In the genomic region with DNA sequence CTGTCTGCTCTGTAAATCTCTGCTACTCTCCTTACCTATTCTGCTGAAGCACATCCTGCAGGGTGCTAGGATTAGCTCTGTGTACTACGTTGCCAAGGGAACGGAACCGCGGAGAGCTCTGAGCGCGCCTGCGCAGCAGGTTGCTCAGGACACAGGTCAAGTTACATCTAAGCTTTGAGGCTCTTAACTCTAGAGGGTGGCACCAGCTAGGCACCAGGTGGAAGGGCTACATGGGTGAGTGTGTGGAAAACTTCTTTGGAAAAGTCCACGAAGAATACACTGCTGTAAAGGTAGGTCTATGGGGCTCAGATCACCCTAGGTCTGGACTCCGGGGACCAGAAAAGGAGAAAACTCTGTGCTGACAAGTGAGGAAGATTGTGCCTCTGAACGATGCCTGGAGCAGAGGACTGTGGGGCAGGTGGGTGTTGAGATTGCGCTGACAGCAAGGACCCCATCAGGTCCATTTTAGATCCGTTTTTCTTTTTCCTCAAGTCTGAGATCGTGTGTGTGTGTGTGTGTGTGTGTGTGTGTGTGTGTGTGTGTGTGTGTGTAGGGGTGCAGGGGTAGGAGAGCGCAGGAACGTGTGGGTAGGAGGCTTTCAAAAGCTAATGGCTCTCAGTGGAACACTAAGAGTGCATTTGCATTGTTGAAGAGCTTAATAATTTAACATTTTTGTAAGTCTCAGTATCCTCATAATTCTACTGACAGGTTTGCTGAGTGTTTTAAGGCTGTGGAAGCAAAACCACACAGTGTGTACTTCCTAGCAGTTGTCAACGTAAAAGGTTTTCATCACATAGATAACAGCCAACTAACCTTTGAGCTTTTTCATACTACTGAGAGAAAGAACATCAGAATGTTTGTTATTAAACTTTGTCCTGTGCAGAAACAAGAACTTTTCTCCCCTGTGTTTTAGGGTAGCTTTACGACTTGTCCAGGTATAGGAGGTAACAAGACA, we compare ENCODE assay signal across 9 mouse cellular contexts. TPM values are rescaled to one million over a fixed set of nuclear protein-coding genes. Genes with fewer than 3 reads are reported as not detected.
DNase-seq lines count a peak whose midpoint lies in the region; ATAC-seq and TF ChIP-seq lines count a peak whose summit lies in the region.
"Had no signal": no experiment of that assay in that cellular context is flagged by ENCODE, and none has a peak within 500 bp of the region (broad histone marks: within the 10 kb centered on the region; RNA-seq: fewer than 3 reads in every experiment).

No protein-coding gene starts in this region.

- no peaks in the 10 kb centered on the region for H3K9me3 ChIP-seq in ES-E14 (ENCODE audit: control insufficient read depth, insufficient read depth, low read depth, low read length)
- H3K9me3 ChIP-seq in limb, embryonic 15.5 days, result no peaks in the 10 kb centered on the region
- no peaks in the 10 kb centered on the region for H3K9me3 ChIP-seq in midbrain, embryonic 16.5 days (replicated peaks; ENCODE audit: control insufficient read depth, low read length, poor library complexity, severe bottlenecking)
- H3K9me3 ChIP-seq in stomach, embryonic 16.5 days (replicated peaks; ENCODE audit: control insufficient read depth, low read length), result no peaks in the 10 kb centered on the region

- peaks cover 0 to 7% of the 10 kb centered on the region in 2 experiments; a peak in 2 of 4 replicates for H3K4me1 ChIP-seq in ES-E14 (ENCODE audit: control insufficient read depth in 2 of 2, insufficient read depth in 2 of 2, low read length in 2 of 2, poor library complexity in 1 of 2)
- peaks cover 7% of the 10 kb centered on the region; the same call in 1 of the 2 replicates for H3K4me1 ChIP-seq in cerebellum, adult 2 months (ENCODE audit: control insufficient read depth, insufficient read depth, low read length)
- peaks cover 5% of the 10 kb centered on the region; the same call in 1 of the 2 replicates for H3K4me1 ChIP-seq in limb, embryonic 15.5 days
- H3K4me1 ChIP-seq in midbrain, embryonic 16.5 days (ENCODE audit: control insufficient read depth, insufficient read depth, low read length), result peaks cover 10% of the 10 kb centered on the region
- H3K4me1 ChIP-seq in stomach, embryonic 16.5 days (ENCODE audit: control insufficient read depth, insufficient read depth, low read length), result no peaks in the 10 kb centered on the region

- no peak overlapping the region for H3K27ac ChIP-seq in ES-E14 (ENCODE audit: insufficient read depth, low read depth, low read length, poor library complexity, severe bottlenecking)
- no peak overlapping the region for H3K27ac ChIP-seq in cerebellum, adult 2 months (ENCODE audit: insufficient read depth, low read length)
- H3K27ac ChIP-seq in limb, embryonic 15.5 days, result no peak overlapping the region
- no peak overlapping the region for H3K27ac ChIP-seq in midbrain, embryonic 16.5 days (ENCODE audit: low read length)
- no peak overlapping the region for H3K27ac ChIP-seq in stomach, embryonic 16.5 days (ENCODE audit: low read length)

- TF ChIP-seq POLR2A in cerebellum, adult 2 months (IDR thresholded peaks at IDR 0.05; ENCODE audit: borderline replicate concordance, insufficient read depth, low read length), result no peak

- DNase-seq in ES-E14 (ENCODE audit: low read depth, low spot score), result peak; percentile 74
- DNase-seq in cerebellum, adult 2 months, result peak; percentile 11 to 23
- DNase-seq in frontal cortex, postnatal 14 days (ENCODE audit: low spot score in 2 of 2), result peak; percentile 10 to 28
- DNase-seq in kidney, adult 9 months, result peak; percentile 39
- no peak for DNase-seq in adrenal gland, adult 18-20 months (ENCODE audit: low spot score in 2 of 2)

- no peaks in the 10 kb centered on the region for H3K27me3 ChIP-seq in cerebellum, adult 2 months (ENCODE audit: control insufficient read depth, insufficient read depth, low read length)
- H3K27me3 ChIP-seq in limb, embryonic 15.5 days, result no peaks in the 10 kb centered on the region
- no peaks in the 10 kb centered on the region for H3K27me3 ChIP-seq in midbrain, embryonic 16.5 days (ENCODE audit: control insufficient read depth, insufficient read depth, low read depth, low read length)
- no peaks in the 10 kb centered on the region for H3K27me3 ChIP-seq in stomach, embryonic 16.5 days (ENCODE audit: control insufficient read depth, insufficient read depth, low read length)

- H3K36me3 ChIP-seq in ES-E14 (ENCODE audit: control insufficient read depth, insufficient read depth, low read length, poor library complexity, severe bottlenecking), result no peaks in the 10 kb centered on the region
- no peaks in the 10 kb centered on the region for H3K36me3 ChIP-seq in limb, embryonic 15.5 days
- H3K36me3 ChIP-seq in midbrain, embryonic 16.5 days (ENCODE audit: control insufficient read depth, insufficient read depth, low read length), result no peaks in the 10 kb centered on the region
- no peaks in the 10 kb centered on the region for H3K36me3 ChIP-seq in stomach, embryonic 16.5 days (ENCODE audit: control insufficient read depth, insufficient read depth, low read length)

- H3K4me3 ChIP-seq in ES-E14 (ENCODE audit: insufficient read depth in 1 of 2, low read depth in 1 of 2, low read length in 2 of 2, poor library complexity in 1 of 2, severe bottlenecking in 1 of 2), result peak overlapping the region; percentile 5 to 22; a peak in 1 of 4 replicates
- H3K4me3 ChIP-seq in cerebellum, adult 2 months (replicated peaks; ENCODE audit: insufficient read depth, low read depth, low read length), result peak overlapping the region; percentile 14
- no peak overlapping the region for H3K4me3 ChIP-seq in limb, embryonic 15.5 days
- peak overlapping the region; percentile 37 for H3K4me3 ChIP-seq in midbrain, embryonic 16.5 days (ENCODE audit: low read depth, low read length)
- H3K4me3 ChIP-seq in stomach, embryonic 16.5 days (replicated peaks; ENCODE audit: low read length), result no peak overlapping the region
- H3K4me3 ChIP-seq: erythroblast, embryonic 14.5 days had no signal

- in situ Hi-C loops in ES-E14 (cut with MboI; ENCODE audit: low sequenced_read_pairs in 2 of 2, unreplicated experiment in 2 of 2), result no loop called here

- ATAC-seq in limb, embryonic 15.5 days (ENCODE audit: insufficient number of reproducible peaks, low FRiP score, low TSS enrichment, low read depth), result 0 out of 2 replicates have a peak, but pooled peaks have one; percentile 55
- peak; percentile 99 for ATAC-seq in midbrain, embryonic 16.5 days
- ATAC-seq in stomach, embryonic 16.5 days (ENCODE audit: insufficient read depth, low FRiP score), result peak; percentile 88

- H3K4me2 ChIP-seq in limb, embryonic 15.5 days, result peak overlapping the region; percentile 30
- H3K4me2 ChIP-seq in midbrain, embryonic 16.5 days (ENCODE audit: low read length), result peak overlapping the region; percentile 72
- peak overlapping the region; percentile 22; the same call in 1 of the 2 replicates for H3K4me2 ChIP-seq in stomach, embryonic 16.5 days (ENCODE audit: low read depth, low read length)

- 24% methylated on average over 17 of the region's 17 CpGs for WGBS in cerebellum, adult 2 months
- WGBS in limb, embryonic 15.5 days, result 20% methylated on average over 17 of the region's 17 CpGs
- 20% methylated on average over 16 of the region's 17 CpGs for WGBS in midbrain, embryonic 16.5 days
- WGBS in stomach, embryonic 16.5 days, result 21% methylated on average over 16 of the region's 17 CpGs

- H3K9ac ChIP-seq in ES-E14 (ENCODE audit: insufficient read depth, low read depth, low read length, poor library complexity, severe bottlenecking), result no peak overlapping the region; the same call in 1 of the 2 replicates
- H3K9ac ChIP-seq in limb, embryonic 15.5 days, result no peak overlapping the region
- H3K9ac ChIP-seq in midbrain, embryonic 16.5 days (ENCODE audit: low read depth, low read length), result peak overlapping the region; percentile 47; the same call in 1 of the 2 replicates
- H3K9ac ChIP-seq in stomach, embryonic 16.5 days (ENCODE audit: low read length), result no peak overlapping the region

- TF ChIP-seq CTCF in cerebellum, adult 2 months (IDR thresholded peaks at IDR 0.05; ENCODE audit: borderline replicate concordance, insufficient read depth, low read depth, low read length), result no peak

RNA-seq across cellular contexts. Expression of a gene that starts 12.8 kb away (rescaled TPM):
- total RNA-seq in ES-E14 (2012; rRNA removed), result 0.80 TPM in 1 of 2 replicates, not detected in the other
- 1.2 and 1.8 TPM in 2 replicates for polyA plus RNA-seq in cerebellum, adult 2 months (2012; rRNA removed)
- polyA plus RNA-seq in limb, embryonic 15.5 days (2015; fragmentation: Nextera tagmentation; extraction: Ambion mirVana), result not detected in 2 replicates
- 6.4 and 7.3 TPM in 2 replicates for polyA plus RNA-seq in midbrain, embryonic 16.5 days (2015; fragmentation: Nextera tagmentation; extraction: Ambion mirVana)
- 0.35 TPM in 1 of 2 replicates, not detected in the other for polyA plus RNA-seq in stomach, embryonic 16.5 days (2015; fragmentation: Nextera tagmentation; extraction: Ambion mirVana)
- total RNA-seq in adrenal gland, adult 18-20 months (2021), result not detected
- polyA plus RNA-seq: erythroblast, embryonic 14.5 days had no signal

RNA-seq across cellular contexts. Expression of a gene that starts 28.2 kb away (rescaled TPM):
- 3.0 and 5.0 TPM in 2 replicates for total RNA-seq in ES-E14 (2012; rRNA removed)
- 15.8 and 17.3 TPM in 2 replicates for polyA plus RNA-seq in cerebellum, adult 2 months (2012; rRNA removed)
- 0.96 and 1.3 TPM in 2 replicates for polyA plus RNA-seq in limb, embryonic 15.5 days (2015; fragmentation: Nextera tagmentation; extraction: Ambion mirVana)
- polyA plus RNA-seq in midbrain, embryonic 16.5 days (2015; fragmentation: Nextera tagmentation; extraction: Ambion mirVana), result 3.8 and 5.8 TPM in 2 replicates
- 0.90 and 1.6 TPM in 2 replicates for polyA plus RNA-seq in stomach, embryonic 16.5 days (2015; fragmentation: Nextera tagmentation; extraction: Ambion mirVana)
- total RNA-seq in adrenal gland, adult 18-20 months (2021), result under 1 TPM; 0.48 to 0.93 TPM
- polyA plus RNA-seq: erythroblast, embryonic 14.5 days had no signal

RNA-seq across cellular contexts. Expression of a gene that starts 30.9 kb away (rescaled TPM):
- total RNA-seq in ES-E14 (2012; rRNA removed), result not detected in 2 replicates
- 7.2 and 10.0 TPM in 2 replicates for polyA plus RNA-seq in cerebellum, adult 2 months (2012; rRNA removed)
- 0.21 and 0.23 TPM in 2 replicates for polyA plus RNA-seq in limb, embryonic 15.5 days (2015; fragmentation: Nextera tagmentation; extraction: Ambion mirVana)
- not detected in 2 replicates for polyA plus RNA-seq in midbrain, embryonic 16.5 days (2015; fragmentation: Nextera tagmentation; extraction: Ambion mirVana)
- polyA plus RNA-seq in stomach, embryonic 16.5 days (2015; fragmentation: Nextera tagmentation; extraction: Ambion mirVana), result not detected in 2 replicates
- not detected for total RNA-seq in adrenal gland, adult 18-20 months (2021)
- polyA plus RNA-seq: erythroblast, embryonic 14.5 days had no signal

RNA-seq across cellular contexts. Expression of a gene that starts 41.8 kb away (rescaled TPM):
- total RNA-seq in ES-E14 (2012; rRNA removed), result 203 and 300 TPM in 2 replicates
- 396 and 419 TPM in 2 replicates for polyA plus RNA-seq in cerebellum, adult 2 months (2012; rRNA removed)
- 391 and 421 TPM in 2 replicates for polyA plus RNA-seq in limb, embryonic 15.5 days (2015; fragmentation: Nextera tagmentation; extraction: Ambion mirVana)
- polyA plus RNA-seq in midbrain, embryonic 16.5 days (2015; fragmentation: Nextera tagmentation; extraction: Ambion mirVana), result 543 and 547 TPM in 2 replicates
- polyA plus RNA-seq in stomach, embryonic 16.5 days (2015; fragmentation: Nextera tagmentation; extraction: Ambion mirVana), result 473 and 524 TPM in 2 replicates
- total RNA-seq in adrenal gland, adult 18-20 months (2021), result 100 to 1,000 TPM; 342 to 391 TPM

RNA-seq across cellular contexts. Expression of a gene that starts 42.5 kb away (rescaled TPM):
- total RNA-seq in ES-E14 (2012; rRNA removed), result 142 and 148 TPM in 2 replicates
- polyA plus RNA-seq in cerebellum, adult 2 months (2012; rRNA removed), result 56.5 and 56.9 TPM in 2 replicates
- polyA plus RNA-seq in limb, embryonic 15.5 days (2015; fragmentation: Nextera tagmentation; extraction: Ambion mirVana), result 104 and 105 TPM in 2 replicates
- 89.7 and 90.9 TPM in 2 replicates for polyA plus RNA-seq in midbrain, embryonic 16.5 days (2015; fragmentation: Nextera tagmentation; extraction: Ambion mirVana)
- polyA plus RNA-seq in stomach, embryonic 16.5 days (2015; fragmentation: Nextera tagmentation; extraction: Ambion mirVana), result 110 and 120 TPM in 2 replicates
- total RNA-seq in adrenal gland, adult 18-20 months (2021), result 10 to 100 TPM; 44.0 to 66.5 TPM

Comparison
In these comparisons a context has a peak if more than half of its experiments do, and no peak if none do; other contexts are left out.
1. DNase-seq: peak in ES-E14 (single experiment), cerebellum, adult 2 months (2 of 2), frontal cortex, postnatal 14 days (2 of 2) and kidney, adult 9 months (single experiment); none in adrenal gland, adult 18-20 months (0 of 2).
2. H3K4me3 ChIP-seq: peak in ES-E14 (2 of 2), cerebellum, adult 2 months (single experiment) and midbrain, embryonic 16.5 days (single experiment); none in limb, embryonic 15.5 days (single experiment) and stomach, embryonic 16.5 days (single experiment).
3. H3K4me2 ChIP-seq: peak in every context shown above with its lines; median percentile 72 in midbrain, embryonic 16.5 days; 30 in limb, embryonic 15.5 days; 22 in stomach, embryonic 16.5 days.
4. Peak in every context shown above with its lines, with median percentiles within 50 percentile points of each other: ATAC-seq.